Mouse (Mus musculus): ENCODE results near the gene Msrb2.

The Msrb2 gene

GRCm38 (mm10) chr2:19390411-19391143 is 19.3 kb downstream of the Msrb2 start:
- no peak for DNase-seq (ENCODE audit: low read depth, low spot score)

- no peak for DNase-seq (ENCODE audit: low read depth, low spot score)
Observed at GRCm38 (mm10) chr2:19391649-19392048, 20.4 kb downstream of the Msrb2 start.

- no peak for DNase-seq (ENCODE audit: low read depth, low spot score)
Observed at GRCm38 (mm10) chr2:19392793-19393192, 21.6 kb downstream of the Msrb2 start.

GRCm38 (mm10) chr2:19405409-19405808 is 34.2 kb downstream of the Msrb2 start:
- no peak for DNase-seq (ENCODE audit: low read depth, low spot score)

GRCm38 (mm10) chr2:19406531-19406930 is 35.3 kb downstream of the Msrb2 start:
- DNase-seq (ENCODE audit: low read depth, low spot score), result no peak

- DNase-seq (ENCODE audit: low read depth, low spot score), result peak; percentile 65
Observed at GRCm38 (mm10) chr2:19414222-19414965, 43.2 kb downstream of the Msrb2 start.

- DNase-seq (ENCODE audit: low read depth, low spot score), result peak; percentile 82
Observed at GRCm38 (mm10) chr2:19415063-19415521, 43.9 kb downstream of the Msrb2 start.

- no peak for DNase-seq (ENCODE audit: low read depth, low spot score)
Observed at GRCm38 (mm10) chr2:19416066-19416465, 44.8 kb downstream of the Msrb2 start.

GRCm38 (mm10) chr2:19419686-19420345 is 48.6 kb downstream of the Msrb2 start:
- DNase-seq (ENCODE audit: low read depth, low spot score), result no peak

GRCm38 (mm10) chr2:19422226-19422625 is 51.0 kb downstream of the Msrb2 start:
- no peak for DNase-seq (ENCODE audit: low read depth, low spot score)

GRCm38 (mm10) chr2:19423086-19423485 is 51.8 kb downstream of the Msrb2 start:
- DNase-seq (ENCODE audit: low read depth, low spot score), result no peak

- DNase-seq (ENCODE audit: low read depth, low spot score), result peak; percentile 28
Observed at GRCm38 (mm10) chr2:19429031-19429430, 57.8 kb downstream of the Msrb2 start.

- DNase-seq (ENCODE audit: low read depth, low spot score), result no peak
Observed at GRCm38 (mm10) chr2:19429691-19430690, 58.8 kb downstream of the Msrb2 start.

GRCm38 (mm10) chr2:19430746-19431145 is 59.5 kb downstream of the Msrb2 start:
- no peak for DNase-seq (ENCODE audit: low read depth, low spot score)

- DNase-seq (ENCODE audit: low read depth, low spot score), result no peak
Observed at GRCm38 (mm10) chr2:19431186-19431585, 59.9 kb downstream of the Msrb2 start.

GRCm38 (mm10) chr2:19431614-19432323 is 60.5 kb downstream of the Msrb2 start:
- DNase-seq (ENCODE audit: low read depth, low spot score), result no peak

GRCm38 (mm10) chr2:19444346-19444745 is 73.1 kb downstream of the Msrb2 start:
- DNase-seq (ENCODE audit: low read depth, low spot score), result no peak

All from A20 (cell line).